Mouse (Mus musculus) G1E-ER4 (cell line): ENCODE measurements around the gene Cdrt4. TPM values are rescaled to one million over a fixed set of nuclear protein-coding genes. Genes with fewer than 3 reads are reported as not detected.

ENCODE experiments used
- GATA1 ChIP-seq: IDR thresholded peaks from one replicate; pipeline ENCODE4 v1.8.0; 2012; ENCODE audit warnings: low read length, inconsistent platforms
- polyA plus RNA-seq: library from polyadenylated mRNA; stranded (reverse); fragments of >175 nt; gene quantifications from 2 replicates; pipeline ENCODE4 v1.2.3, GENCODE M21; 2012

Gene Cdrt4
- polyA plus RNA-seq, 1 experiment = not detected

DNA sequence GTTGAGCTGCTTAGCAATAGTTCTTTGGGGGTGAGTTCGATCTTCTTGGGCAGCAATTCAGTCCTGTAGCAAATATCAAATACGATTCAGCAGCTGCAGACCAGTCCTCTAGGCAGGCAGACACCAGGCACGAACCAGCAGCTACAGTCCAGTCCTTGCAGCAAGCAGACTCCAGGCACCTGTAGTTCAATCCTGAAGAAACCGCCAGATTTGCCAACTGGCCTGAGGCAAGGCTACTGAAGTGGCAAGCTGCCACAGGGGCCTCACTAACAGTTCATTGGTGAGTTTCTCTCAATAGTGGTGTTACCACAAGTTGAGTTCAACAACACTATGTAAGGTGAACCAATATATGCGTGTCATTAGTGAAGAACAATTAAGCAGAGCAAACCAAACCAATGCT, 56.4 kb downstream of the Cdrt4 start:
- no peak for TF ChIP-seq GATA1

GRCm38 (mm10) chr11:63008004-63008403, 57.0 kb downstream of the Cdrt4 start:
- no peak for TF ChIP-seq GATA1

- TF ChIP-seq GATA1 = no peak
Observed at GRCm38 (mm10) chr11:63009761-63010160, 58.8 kb downstream of the Cdrt4 start.

DNA sequence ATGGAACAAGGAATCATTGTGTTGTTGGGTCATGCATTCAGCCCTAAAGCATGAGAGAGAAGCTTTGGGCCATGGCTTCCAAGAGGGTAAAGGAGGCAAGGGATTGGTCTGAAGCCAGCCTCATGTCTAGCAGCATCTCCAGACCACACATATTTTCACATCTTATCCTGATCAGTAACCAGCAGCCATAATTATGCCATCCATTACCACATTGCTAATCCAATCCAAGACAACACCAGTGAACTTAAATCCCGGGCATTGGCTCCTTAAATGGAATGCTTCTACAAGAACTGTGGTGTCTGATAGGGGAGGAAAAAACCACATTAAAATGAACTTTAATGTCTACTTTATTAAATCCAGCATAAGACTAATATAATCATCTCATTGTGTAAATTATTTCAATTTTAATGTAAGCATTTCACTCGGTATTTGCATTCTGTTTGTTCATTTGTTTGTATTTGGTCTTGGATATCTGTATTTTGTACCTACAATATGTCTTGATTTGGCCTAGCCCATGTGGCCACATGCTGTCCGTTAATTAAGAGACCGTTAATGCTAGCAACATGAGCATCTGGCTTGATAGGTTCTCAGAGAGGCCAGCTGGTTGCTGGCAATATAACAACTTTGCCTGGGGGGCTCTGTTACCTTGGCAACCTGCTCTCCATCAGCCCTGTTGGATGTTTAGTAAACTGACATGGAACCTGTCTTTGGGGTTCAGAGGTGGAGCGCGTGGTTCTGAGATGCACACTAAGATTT, 66.5 kb downstream of the Cdrt4 start:
- TF ChIP-seq GATA1 = no peak

- TF ChIP-seq GATA1 = no peak
Observed at GRCm38 (mm10) chr11:63018083-63018622, 67.2 kb downstream of the Cdrt4 start.

GRCm38 (mm10) chr11:63020633-63021032, 69.6 kb downstream of the Cdrt4 start:
- no peak for TF ChIP-seq GATA1

DNA sequence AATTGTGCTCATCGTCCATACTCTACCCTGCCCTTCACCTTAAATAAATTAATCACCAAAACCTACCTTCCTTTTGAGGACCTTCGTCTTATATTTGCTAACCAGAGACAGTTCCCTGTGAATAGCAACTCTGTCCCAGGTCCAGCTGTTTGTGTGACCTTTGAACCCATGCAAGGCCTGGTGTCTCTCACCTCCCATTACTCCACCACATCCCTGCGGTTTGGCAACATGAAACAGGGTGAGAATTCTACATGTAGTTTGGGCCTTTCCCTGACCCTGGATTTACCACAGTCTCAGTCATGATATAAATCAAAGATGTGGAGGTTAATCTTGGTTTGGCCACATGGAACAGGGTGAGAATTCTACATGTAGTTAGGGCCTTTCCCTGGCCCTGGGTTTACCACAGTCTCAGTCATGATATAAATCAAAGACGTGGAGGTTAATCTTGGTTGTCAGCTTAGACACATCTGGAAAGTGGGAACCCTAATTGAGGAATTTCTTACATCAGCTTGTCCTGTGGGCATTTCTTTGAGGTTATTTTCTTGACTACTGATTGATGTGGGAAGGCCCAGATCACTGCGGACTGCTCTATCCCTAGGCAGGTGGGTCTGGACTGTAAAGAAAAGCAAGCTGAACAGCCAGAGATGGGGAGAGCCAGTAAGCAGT, 70.3 kb downstream of the Cdrt4 start:
- no peak for TF ChIP-seq GATA1

GRCm38 (mm10) chr11:63023461-63023860, 72.5 kb downstream of the Cdrt4 start:
- TF ChIP-seq GATA1 = no peak

GRCm38 (mm10) chr11:63024136-63024535, 73.1 kb downstream of the Cdrt4 start:
- TF ChIP-seq GATA1 = no peak

- TF ChIP-seq GATA1 = no peak
Observed at GRCm38 (mm10) chr11:63025476-63025875, 74.5 kb downstream of the Cdrt4 start.

- TF ChIP-seq GATA1 = no peak
Observed at GRCm38 (mm10) chr11:63026651-63027141, 75.7 kb downstream of the Cdrt4 start.

DNA sequence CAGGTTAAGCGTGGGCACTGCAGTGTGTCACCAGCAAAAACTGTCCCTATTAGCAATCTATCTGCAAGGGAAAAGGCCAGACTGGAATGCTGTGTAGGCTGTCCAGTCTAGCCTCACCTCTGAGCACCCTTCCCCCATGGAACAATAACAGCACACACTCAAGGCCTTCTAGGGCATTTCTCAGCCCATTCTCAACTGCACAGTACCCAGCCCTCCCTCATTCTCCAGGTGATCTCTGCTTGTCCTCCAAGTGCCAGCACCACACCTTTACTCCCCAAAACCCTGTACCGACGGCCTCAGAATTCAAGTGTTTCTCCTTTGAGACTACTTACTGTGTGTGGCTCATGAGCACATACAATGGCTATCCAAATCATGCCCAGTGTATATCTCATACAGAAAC, 77.1 kb downstream of the Cdrt4 start:
- TF ChIP-seq GATA1 = no peak

DNA sequence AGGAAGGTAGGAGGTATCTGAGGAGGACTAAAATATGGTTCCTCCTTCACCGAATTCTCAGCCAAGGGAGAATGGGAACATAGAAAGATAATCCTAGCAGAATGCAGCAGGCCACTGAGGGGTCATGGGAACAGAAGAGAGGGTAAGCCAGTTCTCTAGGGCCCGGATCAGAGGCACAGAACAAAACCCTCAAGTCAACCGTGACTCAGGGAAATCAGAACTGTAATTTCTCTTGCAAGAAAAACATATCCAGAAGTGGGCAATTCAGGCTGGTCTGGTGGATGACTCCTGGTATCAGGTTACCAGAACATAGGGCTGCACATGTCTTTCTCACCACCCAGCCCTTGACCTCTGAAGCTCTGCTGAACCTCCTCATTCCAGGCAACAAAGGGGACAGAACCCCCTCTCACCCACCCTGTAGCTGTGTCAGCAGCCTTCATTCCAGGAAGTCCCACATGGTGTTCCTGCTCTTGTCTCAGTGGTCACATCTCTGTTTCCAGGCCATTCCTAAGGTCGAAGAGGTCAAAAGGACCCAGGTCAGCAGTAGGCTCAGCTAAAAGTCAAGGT, 78.2 kb downstream of the Cdrt4 start:
- TF ChIP-seq GATA1 = no peak

GRCm38 (mm10) chr11:63029721-63030120, 78.7 kb downstream of the Cdrt4 start:
- no peak for TF ChIP-seq GATA1

GRCm38 (mm10) chr11:63035420-63036211, 84.6 kb downstream of the Cdrt4 start:
- no peak for TF ChIP-seq GATA1
